Mouse (Mus musculus): ENCODE results near the gene Chit1.

Chit1 gene

GRCm38 (mm10) chr1:134110979-134111378, at the start of gene Chit1:
Gene Chit1, plus strand, starts transcription at chr1:134111242.
- no peak for DNase-seq (ENCODE audit: low read depth, low spot score)

GRCm38 (mm10) chr1:134061915-134062314, 49.1 kb upstream of the Chit1 start:
- no peak for DNase-seq (ENCODE audit: low read depth, low spot score)

GRCm38 (mm10) chr1:134062411-134063085, 48.5 kb upstream of the Chit1 start:
- DNase-seq (ENCODE audit: low read depth, low spot score) = no peak

DNA sequence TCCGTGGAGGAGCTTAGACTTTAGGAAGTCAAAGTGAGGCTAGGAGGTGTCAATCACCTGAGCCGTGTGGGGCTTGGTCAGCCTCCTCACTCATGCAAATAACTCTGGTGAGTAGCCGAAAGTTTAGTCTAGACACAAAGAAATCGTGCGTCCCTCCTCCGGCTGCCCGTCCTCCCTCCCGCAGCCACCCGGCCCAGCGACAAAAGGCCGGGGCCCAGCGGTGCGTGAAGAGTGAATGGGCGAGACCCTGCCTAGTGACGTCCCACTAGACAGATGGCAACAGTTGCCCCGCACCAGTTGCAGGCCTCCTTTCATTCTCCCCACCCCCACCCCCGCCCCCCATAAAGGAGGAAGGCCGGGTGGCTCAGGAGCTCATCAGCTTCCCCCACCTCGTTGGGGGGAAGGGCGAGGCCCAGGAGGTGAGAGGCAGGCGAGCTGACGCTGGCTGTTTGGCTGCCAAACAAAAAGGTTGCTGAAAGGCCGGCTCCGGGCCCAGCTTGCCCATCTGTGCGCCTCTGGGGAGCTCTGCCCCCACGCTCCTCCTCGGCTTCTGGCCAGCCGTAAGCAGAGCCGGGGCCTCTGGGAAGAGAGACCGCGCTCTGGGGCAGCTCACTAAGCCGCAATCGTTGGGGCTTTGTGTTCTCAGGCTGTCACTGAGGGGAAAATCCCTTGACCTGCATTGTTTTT, 47.8 kb upstream of the Chit1 start:
- peak; percentile 72 for DNase-seq (ENCODE audit: low read depth, low spot score)

DNA sequence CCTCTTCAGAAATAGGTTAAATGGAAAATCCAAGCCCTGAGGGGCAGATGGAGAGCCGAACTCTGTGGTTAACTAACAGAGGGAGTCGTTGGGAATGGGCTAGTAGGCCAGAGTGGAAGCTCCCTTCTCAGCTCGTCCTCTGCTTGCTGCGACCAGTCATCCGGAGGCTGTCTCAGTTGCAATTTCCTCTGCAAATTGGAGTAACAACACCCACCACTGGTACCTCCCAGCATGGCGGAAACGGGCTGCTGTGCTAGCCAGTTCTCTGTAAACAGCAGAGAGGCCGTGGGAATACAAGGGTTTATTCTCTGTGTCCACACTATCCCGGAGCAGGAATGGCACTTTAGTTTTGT, 47.3 kb upstream of the Chit1 start:
- no peak for DNase-seq (ENCODE audit: low read depth, low spot score)

GRCm38 (mm10) chr1:134064296-134064831, 46.7 kb upstream of the Chit1 start:
- no peak for DNase-seq (ENCODE audit: low read depth, low spot score)

DNA sequence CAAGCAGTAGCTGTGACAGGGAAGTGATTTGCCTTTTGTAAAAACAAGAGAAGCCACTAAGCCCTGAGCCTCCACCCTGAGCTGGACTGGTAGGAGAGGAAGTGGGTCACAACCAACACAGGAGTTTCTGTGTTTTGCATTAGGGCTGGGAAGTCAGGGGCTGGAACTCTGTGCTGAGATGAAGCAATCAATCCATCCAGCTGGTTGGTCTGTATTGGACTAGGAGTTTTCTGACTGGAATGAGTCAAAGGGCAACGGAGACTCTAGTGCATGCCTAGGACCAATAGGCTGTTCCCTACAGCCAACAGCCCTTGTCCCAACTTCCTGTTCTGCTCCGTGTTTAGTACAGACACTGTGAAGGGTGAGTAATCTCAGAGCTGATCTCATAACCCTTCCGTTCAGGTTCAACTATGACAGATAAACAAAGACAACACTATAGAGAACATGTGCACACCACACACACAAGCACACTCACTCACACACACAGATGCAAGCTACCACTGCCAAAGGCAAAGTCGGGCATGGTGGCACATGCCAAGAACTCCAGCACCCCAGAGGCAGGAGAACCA, 45.7 kb upstream of the Chit1 start:
- peak; percentile 63 for DNase-seq (ENCODE audit: low read depth, low spot score)

GRCm38 (mm10) chr1:134066554-134066953, 44.5 kb upstream of the Chit1 start:
- DNase-seq (ENCODE audit: low read depth, low spot score) = no peak

DNA sequence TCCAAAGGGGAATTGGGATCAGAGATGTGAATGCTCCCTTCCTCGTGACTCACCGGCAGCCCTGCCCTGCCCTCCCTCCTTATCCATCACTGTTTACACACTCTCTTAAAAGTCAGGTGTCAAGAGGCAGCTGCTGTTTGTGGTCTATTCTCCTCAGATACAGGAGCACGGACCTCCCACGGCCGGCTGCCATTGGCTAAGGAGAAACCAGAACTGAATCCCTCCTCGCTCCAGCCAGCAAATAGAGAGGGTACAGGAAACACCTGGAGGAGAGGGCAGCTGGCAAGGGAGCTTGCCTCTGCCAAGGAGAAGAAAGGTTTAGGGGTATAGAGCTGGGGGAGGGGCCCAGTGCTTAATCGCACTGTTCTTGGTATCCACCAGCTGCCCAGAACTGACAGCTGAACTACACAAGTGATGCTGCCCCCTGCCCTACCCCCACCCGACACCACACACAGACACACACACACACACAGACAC, 43.9 kb upstream of the Chit1 start:
- DNase-seq (ENCODE audit: low read depth, low spot score) = peak; percentile 47

- no peak for DNase-seq (ENCODE audit: low read depth, low spot score)
Measured at GRCm38 (mm10) chr1:134070099-134070669, 40.9 kb upstream of the Chit1 start.

- DNase-seq (ENCODE audit: low read depth, low spot score) = no peak
Measured at GRCm38 (mm10) chr1:134071411-134072018, 39.5 kb upstream of the Chit1 start.

DNA sequence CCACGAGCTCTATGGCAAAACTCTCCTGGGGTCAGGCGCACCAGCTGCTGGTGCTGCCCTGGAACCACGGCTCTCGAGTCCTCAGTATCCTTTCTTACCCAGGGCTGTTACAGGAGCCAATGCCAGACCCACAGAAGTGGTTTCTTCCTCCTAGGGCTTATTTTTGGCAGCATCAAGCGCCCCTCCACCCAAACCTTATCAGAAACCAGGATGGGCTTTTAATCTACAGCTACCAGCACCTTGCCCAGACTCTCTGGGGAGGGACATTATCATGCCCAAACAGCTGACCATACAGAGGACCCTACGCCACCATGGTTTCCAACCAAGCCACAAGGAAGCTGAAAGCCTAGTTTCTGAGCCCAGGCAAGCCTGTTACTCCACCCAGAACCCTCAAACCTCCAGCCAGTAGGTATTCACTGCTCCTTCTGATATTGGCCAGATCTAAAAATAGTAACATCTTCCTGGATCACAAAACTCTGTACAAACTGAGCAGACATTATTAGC, 37.9 kb upstream of the Chit1 start:
- no peak for DNase-seq (ENCODE audit: low read depth, low spot score)

DNA sequence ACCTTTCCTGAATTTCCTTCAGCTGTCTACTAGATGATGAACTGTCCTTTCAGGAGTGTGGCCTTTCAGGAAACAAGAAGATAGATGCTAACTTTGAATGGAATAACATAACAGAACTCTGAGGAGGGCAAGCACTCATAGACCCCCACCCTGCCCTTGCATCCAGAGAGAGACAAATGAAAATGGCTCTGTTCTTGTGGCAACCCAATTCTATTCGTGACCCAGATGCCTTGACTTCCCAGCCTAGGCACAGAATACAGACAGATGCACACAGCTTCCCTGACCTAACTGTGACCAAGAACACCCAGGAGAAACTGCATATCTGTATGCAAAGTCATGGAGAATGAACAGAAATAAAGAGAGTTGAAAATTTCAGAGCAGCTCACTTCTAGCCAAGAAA, 37.4 kb upstream of the Chit1 start:
- no peak for DNase-seq (ENCODE audit: low read depth, low spot score)

- DNase-seq (ENCODE audit: low read depth, low spot score) = no peak
Measured at GRCm38 (mm10) chr1:134074184-134074583, 36.9 kb upstream of the Chit1 start.

- no peak for DNase-seq (ENCODE audit: low read depth, low spot score)
Measured at GRCm38 (mm10) chr1:134074606-134075005, 36.4 kb upstream of the Chit1 start.

- no peak for DNase-seq (ENCODE audit: low read depth, low spot score)
Measured at GRCm38 (mm10) chr1:134075532-134075931, 35.5 kb upstream of the Chit1 start.

DNA sequence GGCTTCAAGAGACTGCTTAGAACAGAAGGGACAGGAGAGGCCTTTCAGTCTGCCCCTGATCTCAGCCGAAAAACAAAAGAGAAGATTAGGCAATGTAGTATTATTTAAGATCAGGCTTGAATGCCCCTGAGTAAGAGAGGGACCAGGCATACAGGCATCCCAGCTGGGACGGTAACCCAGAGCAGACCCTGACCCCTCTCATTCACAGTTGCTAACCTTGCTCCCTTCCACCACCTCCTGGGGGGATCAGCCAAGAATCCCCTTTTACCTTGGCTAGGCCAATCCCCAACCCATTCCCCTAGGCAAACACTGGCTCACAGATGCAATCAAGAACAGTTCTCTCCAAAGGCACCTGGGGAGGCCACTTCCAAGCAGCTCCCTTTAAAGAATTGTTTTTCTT, 34.3 kb upstream of the Chit1 start:
- no peak for DNase-seq (ENCODE audit: low read depth, low spot score)

DNA sequence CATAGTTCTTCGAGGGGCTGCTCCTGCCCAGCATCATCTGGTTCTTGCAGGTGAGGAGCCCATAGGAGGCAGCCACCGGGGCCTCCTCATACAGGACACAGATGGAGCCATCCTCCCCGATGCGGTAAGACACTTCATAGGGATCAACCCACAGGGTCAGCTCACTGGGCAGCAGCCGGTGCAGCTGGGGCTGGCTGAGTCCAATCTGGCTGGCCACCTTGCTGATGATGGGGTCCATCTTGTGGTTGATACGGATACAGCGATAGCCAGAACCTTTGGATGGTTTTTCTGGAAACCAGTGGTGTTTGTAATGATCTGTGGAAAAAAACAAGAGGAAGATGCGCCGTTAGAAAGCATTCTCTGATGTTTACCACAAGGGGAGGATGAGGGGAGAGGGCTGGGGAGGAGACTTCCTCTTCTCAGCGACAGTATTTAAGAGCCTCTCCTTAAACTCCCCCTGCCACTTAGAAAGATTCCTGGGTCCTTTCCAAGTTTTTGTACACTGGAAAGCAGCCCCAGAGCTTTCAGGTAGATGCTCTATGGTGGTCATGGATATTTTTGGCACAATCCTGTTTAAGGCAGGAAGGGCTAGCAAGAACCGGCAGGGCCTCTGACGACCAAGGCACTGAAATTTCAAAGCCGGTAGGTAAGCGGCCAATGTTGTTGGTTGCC, 33.5 kb upstream of the Chit1 start:
- no peak for DNase-seq (ENCODE audit: low read depth, low spot score)

GRCm38 (mm10) chr1:134078061-134078795, 32.8 kb upstream of the Chit1 start:
- peak; percentile 43 for DNase-seq (ENCODE audit: low read depth, low spot score)

DNA sequence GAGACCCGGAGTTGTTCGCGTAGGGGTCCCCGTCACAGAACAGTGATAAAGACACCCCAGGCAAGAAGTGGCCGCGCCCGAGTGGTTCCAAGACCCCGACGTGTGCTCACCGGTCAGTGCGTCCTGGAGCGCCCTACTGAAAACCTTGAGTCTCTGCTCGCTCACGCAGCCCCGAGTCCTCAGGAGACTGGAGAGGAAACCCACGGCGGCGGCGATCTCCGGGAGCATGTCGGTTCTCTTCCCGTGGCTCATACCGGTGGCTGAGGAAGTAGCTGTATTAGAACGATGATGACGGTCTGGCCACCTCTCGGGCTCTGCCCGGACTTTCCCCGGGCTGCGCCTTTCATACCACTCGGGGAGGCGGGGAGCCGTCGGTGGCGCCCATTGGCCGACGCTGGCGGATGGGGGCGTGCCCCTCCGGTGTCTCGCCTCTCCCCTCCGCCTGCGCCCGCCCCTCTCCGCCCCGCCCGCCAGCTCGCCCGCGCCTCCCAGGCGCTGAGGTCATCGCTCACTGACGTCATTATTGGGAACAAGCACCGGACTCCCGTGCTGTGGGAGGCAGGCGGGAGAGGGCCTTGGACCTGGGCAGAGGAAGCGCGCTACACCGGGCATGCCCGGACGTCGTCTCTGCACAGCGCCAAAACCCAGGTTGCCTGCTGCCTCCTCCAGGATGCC, 32.1 kb upstream of the Chit1 start, which contains the start of gene Btg2:
Gene Btg2, minus strand, starts transcription at position 319 of the 675 bp plus-strand sequence.
- DNase-seq (ENCODE audit: low read depth, low spot score) = peak; percentile 99

All from skeletal muscle tissue, adult 2 months (tissue).